Mouse (Mus musculus): ENCODE results near the gene H3f3b. TPM values are rescaled to one million over a fixed set of nuclear protein-coding genes. Genes with fewer than 3 reads are reported as not detected.
A peak's percentile ranks its signal among the peaks of the same experiment; 100 is the strongest.
"Not testable (repeated sequence)": the region's sequence is repeated elsewhere in the genome, so short reads cannot be mapped to it uniquely, and the experiment has no call there.

The H3f3b gene
- polyA plus RNA-seq, 1 experiment from 2014 or later: 1,066 TPM

DNA sequence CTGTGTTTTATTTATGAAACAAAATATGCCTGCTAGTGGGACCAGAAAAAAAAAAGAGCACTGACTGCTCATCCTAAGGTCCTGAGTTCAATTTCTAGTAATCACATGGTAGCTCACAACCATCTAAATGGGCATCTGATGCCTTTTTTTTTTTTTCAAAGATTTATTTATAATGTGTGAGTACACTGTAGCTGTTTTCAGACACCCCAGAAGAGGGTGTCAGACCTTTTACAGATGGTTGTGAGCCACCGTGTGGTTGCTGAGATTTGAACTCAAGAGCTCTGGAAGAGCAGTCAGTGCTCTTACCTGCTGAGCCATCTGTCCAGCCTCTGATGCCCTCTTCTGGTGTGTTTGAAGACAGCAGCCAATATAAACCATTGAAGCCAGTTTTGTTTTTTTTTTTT lies 7.2 kb downstream of the H3f3b start:
- CTCF ChIA-PET: interaction anchor here (1.2 to 1.5 kb wide), 2 partner anchors 9 to 85 kb away, joined by 3 to 5 read pairs; no protein-coding TSS in a partner anchor
- H3K27me3 ChIP-seq: no peaks in the 10 kb centered on the region
- no peak for ATAC-seq
- in situ Hi-C loops (cut with MboI; ENCODE audit: low pct_unique_long_range_greater_than_20kb): no loop called here
- peak; percentile 69 for TF ChIP-seq CTCF (IDR thresholded peaks at IDR 0.05)
- POLR2A ChIA-PET: interaction anchor here (0.7 to 0.8 kb wide), 3 partner anchors 12 to 39 kb away, joined by 3 to 9 read pairs (median 4); no protein-coding TSS in a partner anchor
- no peak for DNase-seq (ENCODE audit: low read depth, low spot score)

GRCm38 (mm10) chr11:116019976-116020411 lies 7.8 kb downstream of the H3f3b start:
- no peaks in the 10 kb centered on the region for H3K27me3 ChIP-seq
- DNase-seq (ENCODE audit: low read depth, low spot score) (no peak), ATAC-seq (peak; percentile 5)
- in situ Hi-C loops (cut with MboI; ENCODE audit: low pct_unique_long_range_greater_than_20kb): no loop called here
- ChIA-PET CTCF (interaction anchor here (1.2 to 1.5 kb wide), 2 partner anchors 8 to 84 kb away, joined by 3 to 5 read pairs; no protein-coding TSS in a partner anchor), POLR2A (no interaction called here)
- TF ChIP-seq CTCF (IDR thresholded peaks at IDR 0.05): no peak

DNA sequence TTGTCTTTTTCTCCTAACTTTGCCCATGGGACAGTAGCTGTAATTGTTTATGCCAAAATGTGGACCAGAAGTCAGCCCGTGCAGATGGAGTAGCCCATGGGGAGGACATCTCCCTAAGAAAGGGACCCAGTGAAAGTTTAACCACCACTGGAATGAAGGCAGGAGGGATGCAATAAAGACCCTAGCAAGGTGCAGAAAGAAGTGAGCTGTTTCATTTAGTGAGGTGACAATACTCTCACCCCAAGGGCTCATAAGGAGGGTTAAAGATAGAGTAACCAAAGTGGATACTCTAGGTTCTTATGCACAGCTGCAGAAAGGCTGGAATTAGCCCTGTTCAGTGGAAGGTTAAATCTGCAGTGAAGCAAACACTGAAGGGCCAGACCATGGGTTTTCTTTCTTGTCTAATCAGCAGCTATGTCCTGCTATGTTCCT lies 8.4 kb downstream of the H3f3b start:
- in situ Hi-C loops (cut with MboI; ENCODE audit: low pct_unique_long_range_greater_than_20kb): no loop called here
- no peak for TF ChIP-seq CTCF (IDR thresholded peaks at IDR 0.05)
- ATAC-seq (peak; percentile 0), DNase-seq (ENCODE audit: low read depth, low spot score) (no peak)
- ChIA-PET POLR2A (no interaction called here), CTCF (no interaction called here)
- H3K27me3 ChIP-seq: no peaks in the 10 kb centered on the region

- ATAC-seq; H3K27me3 ChIP-seq; CTCF ChIA-PET; DNase-seq (ENCODE audit: low read depth, low spot score); in situ Hi-C loops (cut with MboI; ENCODE audit: low pct_unique_long_range_greater_than_20kb); POLR2A ChIA-PET: not testable (repeated sequence)
These were observed 8.9 kb downstream of the H3f3b start for GRCm38 (mm10) chr11:116018867-116019266.

DNA sequence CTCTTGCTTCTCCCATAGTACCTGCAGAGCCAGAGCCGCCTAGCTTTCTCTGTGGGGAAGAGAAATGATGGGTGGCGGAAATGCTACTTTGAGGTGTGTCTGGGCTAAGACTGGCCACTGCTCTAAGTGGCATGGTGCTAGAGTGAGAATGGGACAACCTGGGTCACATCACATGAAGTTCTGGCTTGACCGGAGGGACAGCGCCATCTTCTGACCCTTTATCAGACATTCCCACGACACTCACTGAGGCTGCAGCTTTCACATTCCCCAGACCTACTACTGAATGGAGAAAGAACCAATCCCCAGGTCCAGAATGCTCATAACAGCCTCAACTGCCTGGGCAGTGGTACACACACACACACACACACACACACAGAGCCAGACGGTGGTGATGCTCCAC lies 9.7 kb downstream of the H3f3b start:
- no peak for ATAC-seq
- DNase-seq (ENCODE audit: low read depth, low spot score): no peak
- in situ Hi-C loops (cut with MboI; ENCODE audit: low pct_unique_long_range_greater_than_20kb): no loop called here
- ChIA-PET POLR2A (no interaction called here), CTCF (no interaction called here)
- TF ChIP-seq CTCF (IDR thresholded peaks at IDR 0.05): no peak
- no peaks in the 10 kb centered on the region for H3K27me3 ChIP-seq

DNA sequence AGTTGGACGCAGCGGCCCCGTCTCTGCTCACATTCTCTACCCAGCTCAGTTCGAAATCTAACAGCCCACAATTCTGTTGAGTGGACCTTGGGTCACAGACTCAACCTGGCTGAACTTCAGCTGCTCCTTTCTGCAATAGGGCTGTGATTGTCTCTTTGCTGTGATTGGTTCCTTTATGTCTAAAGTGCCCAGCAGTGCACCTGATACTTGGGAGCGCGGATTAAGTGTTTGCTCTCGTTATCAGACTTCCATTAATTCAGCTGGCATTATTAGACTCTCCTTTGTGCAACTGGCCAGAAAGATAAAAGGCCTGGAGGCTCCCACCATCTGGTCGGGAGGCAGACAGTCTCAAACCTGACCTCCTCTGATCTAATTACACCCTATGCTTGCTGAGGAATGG lies 12.9 kb downstream of the H3f3b start:
- CTCF ChIA-PET: interaction anchor here (0.8 kb wide), 1 partner anchor 75 kb away, joined by 3 read pairs; no protein-coding TSS in a partner anchor
- no peak for ATAC-seq

GRCm38 (mm10) chr11:116012262-116012947 lies 15.4 kb downstream of the H3f3b start, which contains the start of gene Galk1:
Galk1 (minus strand) TSS chr11:116012719.
- POLR2A ChIA-PET: interaction anchor here (0.6 to 1.0 kb wide), 2 partner anchors 73 to 171 kb away, joined by 3 read pairs; no protein-coding TSS in a partner anchor
- in situ Hi-C loops (cut with MboI; ENCODE audit: low pct_unique_long_range_greater_than_20kb): no loop called here

More for the DNA sequence above, 12.9 kb downstream of the H3f3b start:
- TF ChIP-seq CTCF (IDR thresholded peaks at IDR 0.05): no peak
- in situ Hi-C loops (cut with MboI; ENCODE audit: low pct_unique_long_range_greater_than_20kb): no loop called here
- POLR2A ChIA-PET: no interaction called here
- no peak for DNase-seq (ENCODE audit: low read depth, low spot score)
- no peaks in the 10 kb centered on the region for H3K27me3 ChIP-seq

DNA sequence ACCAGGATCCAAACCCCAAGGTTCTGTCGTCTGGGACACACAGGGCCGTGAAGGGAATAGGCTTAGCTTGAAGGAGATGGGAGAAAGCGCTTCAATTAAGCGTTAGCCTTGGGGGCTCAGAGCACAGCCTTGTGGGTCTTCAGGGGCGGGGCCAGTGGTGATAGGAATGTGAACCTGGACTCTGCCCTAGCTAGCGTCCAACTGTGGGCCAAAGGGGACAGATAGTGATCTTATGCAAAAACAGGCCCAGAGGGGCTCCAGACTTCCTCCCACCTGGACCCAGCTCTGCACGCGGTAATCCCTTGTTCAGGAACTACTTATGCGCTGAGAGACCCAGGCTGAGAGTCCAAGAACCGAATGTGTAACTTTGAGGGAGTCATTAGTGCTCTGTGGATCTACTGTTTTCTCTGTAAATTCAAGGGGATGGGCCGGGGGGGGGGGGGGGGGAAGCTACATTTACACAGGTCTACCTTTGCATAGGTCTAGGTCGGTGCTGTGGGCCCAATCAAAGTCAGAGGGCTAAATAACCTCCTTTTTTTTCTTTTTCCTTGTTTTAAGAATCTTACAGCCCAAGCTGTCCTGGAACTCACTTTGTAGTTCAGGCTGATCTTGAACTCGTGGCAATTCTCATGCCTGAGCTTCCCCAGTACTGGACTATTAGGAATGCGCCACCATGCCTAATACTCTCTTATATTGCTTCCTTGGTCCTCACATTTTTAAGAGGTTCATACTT lies 16.1 kb downstream of the H3f3b start:
- no peaks in the 10 kb centered on the region for H3K27me3 ChIP-seq
- ChIA-PET CTCF (interaction anchor here (1.0 to 1.2 kb wide), 2 partner anchors 9 to 68 kb away, joined by 3 to 5 read pairs; no protein-coding TSS in a partner anchor), POLR2A (no interaction called here)
- in situ Hi-C loops (cut with MboI; ENCODE audit: low pct_unique_long_range_greater_than_20kb): no loop called here
- ATAC-seq (no peak), DNase-seq (ENCODE audit: low read depth, low spot score) (no peak)
- TF ChIP-seq CTCF (IDR thresholded peaks at IDR 0.05): no peak

More at GRCm38 (mm10) chr11:116012262-116012947, 15.4 kb downstream of the H3f3b start, which contains the start of gene Galk1:
- peak; percentile 67 for ATAC-seq
- CTCF ChIA-PET: interaction anchor here (0.9 to 1.2 kb wide), 3 partner anchors 8 to 69 kb away, joined by 3 to 5 read pairs (median 3); no protein-coding TSS in a partner anchor
- H3K27me3 ChIP-seq: no peaks in the 10 kb centered on the region
- TF ChIP-seq CTCF (IDR thresholded peaks at IDR 0.05): no peak
- no peak for DNase-seq (ENCODE audit: low read depth, low spot score)

DNA sequence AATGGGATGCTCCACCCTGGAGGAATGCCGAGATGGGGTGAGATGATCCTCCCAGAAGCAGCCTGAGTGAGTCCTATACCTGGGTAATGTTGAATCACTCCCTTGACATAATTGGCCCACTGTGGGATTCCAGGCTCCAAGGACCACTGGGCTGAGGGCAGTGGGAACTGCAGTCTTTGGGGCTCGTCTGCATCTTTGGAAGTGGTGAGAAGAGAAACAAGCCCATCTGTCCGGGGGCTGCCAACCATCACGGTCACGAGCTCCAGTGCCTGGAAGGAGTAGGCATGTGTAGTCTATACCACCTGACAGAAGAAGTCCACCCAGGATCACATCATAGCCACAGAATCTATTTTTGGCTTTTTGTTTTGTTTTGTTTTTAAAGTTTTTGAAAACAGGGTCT lies 16.8 kb downstream of the H3f3b start:
- in situ Hi-C loops (cut with MboI; ENCODE audit: low pct_unique_long_range_greater_than_20kb): no loop called here
- POLR2A ChIA-PET: interaction anchor here (0.7 kb wide), 1 partner anchor 74 kb away, joined by 3 read pairs; no protein-coding TSS in a partner anchor

GRCm38 (mm10) chr11:116010146-116010545 lies 17.6 kb downstream of the H3f3b start:
- DNase-seq (ENCODE audit: low read depth, low spot score): no peak
- ChIA-PET CTCF (no interaction called here), POLR2A (no interaction called here)
- H3K27me3 ChIP-seq: no peaks in the 10 kb centered on the region
- in situ Hi-C loops (cut with MboI; ENCODE audit: low pct_unique_long_range_greater_than_20kb): no loop called here
- TF ChIP-seq CTCF (IDR thresholded peaks at IDR 0.05): no peak
- no peak for ATAC-seq

More for the DNA sequence above, 16.8 kb downstream of the H3f3b start:
- CTCF ChIA-PET: no interaction called here
- H3K27me3 ChIP-seq: no peaks in the 10 kb centered on the region
- TF ChIP-seq CTCF (IDR thresholded peaks at IDR 0.05): no peak
- ATAC-seq: no peak
- DNase-seq (ENCODE audit: low read depth, low spot score): no peak

DNA sequence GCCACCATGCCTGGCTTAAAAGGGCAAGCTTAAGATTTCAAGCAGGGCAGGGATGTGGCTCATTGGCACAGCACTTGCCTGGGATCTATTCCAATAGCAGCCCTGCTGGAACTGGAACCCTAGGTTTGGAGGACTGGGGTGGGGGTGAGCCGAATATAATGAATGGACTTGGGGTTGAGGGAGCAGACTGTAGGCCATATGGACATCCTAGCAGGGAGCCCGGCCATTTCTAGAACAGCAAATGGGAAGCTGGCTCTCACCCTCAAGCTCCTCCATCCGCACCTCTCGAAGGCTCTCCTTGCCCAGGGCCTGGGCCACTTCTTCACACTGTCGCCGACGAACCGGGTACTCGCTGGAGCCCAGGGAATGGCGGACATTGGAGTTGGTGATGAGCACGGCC lies 18.1 kb downstream of the H3f3b start:
- ATAC-seq (no peak), DNase-seq (ENCODE audit: low read depth, low spot score) (no peak)
- H3K27me3 ChIP-seq: no peaks in the 10 kb centered on the region
- CTCF ChIA-PET: no interaction called here
- TF ChIP-seq CTCF (IDR thresholded peaks at IDR 0.05): no peak
- POLR2A ChIA-PET: no interaction called here
- in situ Hi-C loops (cut with MboI; ENCODE audit: low pct_unique_long_range_greater_than_20kb): no loop called here
